Mouse (Mus musculus) heart, embryonic 11.5 days (tissue): ENCODE results near the gene Btn2a2. TPM values are rescaled to one million over a fixed set of nuclear protein-coding genes. Genes with fewer than 3 reads are reported as not detected.

ENCODE experiments used
- ATAC-seq: fragments of 200-750 bp; cut with Nextera tagmentation; replicated peaks from 2 replicates; pipeline ENCODE4 v1.8.0; 2017; ENCODE audit warnings: moderate library complexity; ENCODE audit not compliant: insufficient number of reproducible peaks, low FRiP score, low TSS enrichment
- H3K27ac ChIP-seq: fragments of 300-500 bp; sonication (generic); 2 replicates; pipeline ENCODE4 v1.5.1; 2014; ENCODE audit warnings: mild to moderate bottlenecking, low read depth, low read length
- H3K27me3 ChIP-seq: fragments of 300-500 bp; sonication (generic); 2 replicates; pipeline ENCODE4 v1.6.1; 2014; ENCODE audit warnings: mild to moderate bottlenecking, low read length, mixed read lengths; ENCODE audit not compliant: control insufficient read depth, insufficient read depth
- H3K36me3 ChIP-seq: fragments of 300-500 bp; sonication (generic); 2 replicates; pipeline ENCODE4 v1.6.1; 2014; ENCODE audit warnings: mild to moderate bottlenecking, low read length, moderate library complexity, mixed read lengths; ENCODE audit not compliant: control insufficient read depth, insufficient read depth
- H3K4me1 ChIP-seq: fragments of 300-500 bp; sonication (generic); 2 replicates; pipeline ENCODE4 v1.6.1; 2014; ENCODE audit warnings: low read length; ENCODE audit not compliant: control insufficient read depth, insufficient read depth
- H3K4me2 ChIP-seq: fragments of 300-500 bp; sonication (generic); 2 replicates; pipeline ENCODE4 v1.6.1; 2014; ENCODE audit warnings: mild to moderate bottlenecking, moderate library complexity
- H3K4me3 ChIP-seq: fragments of 300-500 bp; sonication (generic); 2 replicates; pipeline ENCODE4 v1.5.1; 2014; ENCODE audit warnings: low read depth, low read length
- H3K9ac ChIP-seq: fragments of 300-500 bp; sonication (generic); 2 replicates; pipeline ENCODE4 v1.6.1; 2014; ENCODE audit warnings: mild to moderate bottlenecking, low read depth, low read length, moderate library complexity
- H3K9me3 ChIP-seq: fragments of 300-500 bp; sonication (generic); replicated peaks from 2 replicates; pipeline ENCODE4 v1.6.1; 2016; ENCODE audit warnings: low read length; ENCODE audit not compliant: control insufficient read depth
- WGBS: fragments of 180-500 bp; shearing (Covaris S2); extraction: QIAGEN DNeasy Blood & Tissue Kit; methylation state at CpG from one replicate; pipeline ENCODE4 v1.1.7; 2014; ENCODE audit not compliant: insufficient replicate concordance; 5-methylcytosine and 5-hydroxymethylcytosine counted together
- polyA plus RNA-seq: library from polyadenylated mRNA; unstranded; fragments of >200 nt; fragmentation: Nextera tagmentation; extraction: Ambion mirVana; gene quantifications from 2 replicates; pipeline ENCODE4 v1.2.1, GENCODE M21; 2014

Btn2a2 gene
- polyA plus RNA-seq, 1 experiment from 2014 or later: 0.59 TPM

GRCm38 (mm10) chr13:23502916-23503315, 14.3 kb upstream of the Btn2a2 start:
- Histone ChIP-seq H3K27ac (no peak overlapping the region), H3K4me1 (peaks cover 12% of the 10 kb centered on the region), H3K9me3 (no peaks in the 10 kb centered on the region), H3K36me3 (no peaks in the 10 kb centered on the region), H3K9ac (no peak overlapping the region), H3K27me3 (no peaks in the 10 kb centered on the region), H3K4me2 (no peak overlapping the region), H3K4me3 (no peak overlapping the region)
- 42% methylated on average over 4 of the region's 4 CpGs for WGBS
- no peak for ATAC-seq

DNA sequence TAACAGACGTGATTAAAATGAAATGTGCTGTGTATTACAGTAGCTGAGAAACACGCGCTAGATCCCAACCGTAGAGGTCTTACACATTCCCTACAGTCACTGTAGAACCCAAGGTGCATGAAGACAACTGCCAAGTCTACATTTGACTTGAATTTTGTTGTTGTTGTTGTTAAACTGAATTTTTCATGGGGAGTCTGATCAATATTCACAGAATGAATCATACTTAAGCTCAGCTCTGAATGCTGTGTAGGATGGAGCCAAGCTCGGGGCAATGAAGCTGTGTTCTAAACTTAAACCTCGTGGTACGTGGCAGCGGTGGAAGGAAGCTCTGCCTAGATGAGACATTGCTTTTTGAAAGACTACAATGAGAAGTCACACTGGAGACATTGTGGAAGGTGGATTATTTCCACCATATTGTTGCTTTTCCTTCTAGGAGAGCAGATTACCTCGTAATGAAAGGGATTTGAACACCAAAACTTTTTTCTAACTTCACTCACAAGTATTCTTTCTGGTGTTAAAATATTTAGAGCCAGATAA, 13.4 kb upstream of the Btn2a2 start:
- Histone ChIP-seq H3K27ac (no peak overlapping the region), H3K9me3 (no peaks in the 10 kb centered on the region), H3K9ac (no peak overlapping the region), H3K27me3 (no peaks in the 10 kb centered on the region), H3K4me2 (peak overlapping the region; percentile 61), H3K4me1 (peaks cover 12% of the 10 kb centered on the region), H3K4me3 (peak overlapping the region; percentile 33), H3K36me3 (no peaks in the 10 kb centered on the region)
- 33% methylated on average over 9 of the region's 9 CpGs for WGBS
- ATAC-seq: no peak

GRCm38 (mm10) chr13:23501511-23501910, 12.9 kb upstream of the Btn2a2 start:
- WGBS: 22% methylated on average over 5 of the region's 5 CpGs
- Histone ChIP-seq H3K4me3 (peak overlapping the region; percentile 33), H3K9me3 (no peaks in the 10 kb centered on the region), H3K4me2 (peak overlapping the region; percentile 61), H3K27me3 (no peaks in the 10 kb centered on the region), H3K27ac (no peak overlapping the region), H3K36me3 (no peaks in the 10 kb centered on the region), H3K4me1 (peaks cover 9% of the 10 kb centered on the region), H3K9ac (no peak overlapping the region)
- ATAC-seq: no peak

- Histone ChIP-seq H3K4me3 (peak overlapping the region; percentile 33), H3K4me1 (peaks cover 9% of the 10 kb centered on the region), H3K9me3 (no peaks in the 10 kb centered on the region), H3K36me3 (no peaks in the 10 kb centered on the region), H3K4me2 (peak overlapping the region; percentile 61), H3K27me3 (no peaks in the 10 kb centered on the region), H3K27ac (no peak overlapping the region), H3K9ac (no peak overlapping the region)
- peak; percentile 82 for ATAC-seq
- 1% methylated on average over 17 of the region's 17 CpGs for WGBS
Observed at GRCm38 (mm10) chr13:23500424-23501200, 12.0 kb upstream of the Btn2a2 start.

DNA sequence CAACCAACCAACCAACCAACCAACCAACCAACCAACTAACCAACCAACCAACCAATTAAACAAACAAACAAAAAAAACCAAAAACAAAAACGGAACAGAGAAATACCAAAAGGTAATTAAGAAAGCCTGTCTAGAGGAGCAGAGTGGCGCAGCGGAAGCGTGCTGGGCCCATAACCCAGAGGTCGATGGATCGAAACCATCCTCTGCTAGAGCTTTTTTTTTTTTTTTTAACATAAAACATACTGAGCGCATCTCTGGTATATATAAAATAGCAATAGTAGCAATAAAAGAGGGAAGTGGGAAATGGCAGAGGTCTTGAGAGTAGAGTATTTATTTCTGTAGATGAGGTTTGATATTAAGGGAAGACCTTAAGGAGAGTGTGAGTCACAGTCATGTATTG, 11.3 kb upstream of the Btn2a2 start:
- Histone ChIP-seq H3K4me1 (peaks cover 5% of the 10 kb centered on the region), H3K4me2 (peak overlapping the region; percentile 68), H3K27ac (no peak overlapping the region), H3K36me3 (no peaks in the 10 kb centered on the region), H3K27me3 (no peaks in the 10 kb centered on the region), H3K9ac (no peak overlapping the region), H3K9me3 (no peaks in the 10 kb centered on the region), H3K4me3 (no peak overlapping the region)
- no peak for ATAC-seq
- 7% methylated on average over 7 of the region's 7 CpGs for WGBS

DNA sequence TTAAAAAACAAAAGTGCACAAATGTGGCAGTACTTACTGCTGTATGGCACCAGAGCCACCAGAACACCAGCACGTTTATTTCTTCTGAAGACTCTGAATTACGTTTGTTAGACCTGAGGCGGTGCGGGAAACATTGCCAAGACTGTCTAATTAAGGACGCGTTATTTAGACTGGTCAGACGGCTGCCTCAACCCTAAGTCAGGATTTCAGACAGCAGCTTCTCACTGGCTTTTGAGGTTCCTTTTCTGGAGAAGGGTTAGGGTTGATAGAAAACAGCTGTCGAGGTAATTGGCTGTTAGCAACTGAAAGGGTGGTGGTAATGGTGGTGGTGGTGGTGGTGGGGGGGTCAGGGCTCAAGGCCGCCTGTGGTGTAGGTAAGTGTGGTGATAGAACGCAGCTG, 10.0 kb upstream of the Btn2a2 start:
- Histone ChIP-seq H3K27ac (peak overlapping the region; percentile 47; the same call in 1 of the 2 replicates), H3K4me2 (peak overlapping the region; percentile 68), H3K9me3 (no peaks in the 10 kb centered on the region), H3K9ac (peak overlapping the region; percentile 47; the same call in 1 of the 2 replicates), H3K4me3 (peak overlapping the region; percentile 44), H3K4me1 (peaks cover 4% of the 10 kb centered on the region), H3K27me3 (no peaks in the 10 kb centered on the region), H3K36me3 (no peaks in the 10 kb centered on the region)
- no peak for ATAC-seq
- WGBS: 3% methylated on average over 10 of the region's 10 CpGs

DNA sequence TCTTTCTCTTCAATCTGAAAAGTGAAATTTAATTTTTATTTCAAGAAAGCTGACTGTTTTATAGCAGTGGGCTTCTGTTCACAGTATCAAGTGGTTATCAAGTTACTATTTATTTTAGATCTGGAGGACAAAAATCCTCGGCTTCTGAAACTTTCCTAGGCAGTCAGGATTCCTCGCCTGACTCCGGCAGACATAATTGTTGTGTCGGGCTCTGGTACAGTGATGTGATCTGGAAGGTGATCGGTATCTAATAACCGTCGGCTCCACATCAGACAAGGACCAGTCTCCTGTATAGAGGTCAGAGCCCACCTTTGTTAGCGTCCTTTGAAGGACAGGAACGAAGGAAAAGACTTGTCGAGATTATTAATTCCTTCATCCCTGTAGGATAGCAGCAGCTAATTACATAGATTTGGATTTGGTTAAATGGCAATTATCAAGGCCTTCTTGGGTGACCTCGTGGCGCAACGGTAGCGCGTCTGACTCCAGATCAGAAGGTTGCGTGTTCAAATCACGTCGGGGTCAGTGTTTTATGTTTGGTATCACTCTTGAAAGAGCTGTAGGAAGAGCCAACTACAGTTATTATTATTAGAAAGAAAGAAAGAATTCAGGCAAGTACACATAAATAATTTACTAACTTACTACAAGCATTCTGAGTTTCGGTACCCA, 9.1 kb upstream of the Btn2a2 start:
- Histone ChIP-seq H3K9me3 (no peaks in the 10 kb centered on the region), H3K4me3 (peak overlapping the region; percentile 44), H3K4me1 (peaks cover 4% of the 10 kb centered on the region), H3K36me3 (no peaks in the 10 kb centered on the region), H3K27ac (0 out of 2 replicates have a peak overlapping the region, but pooled peaks have one; percentile 47), H3K27me3 (no peaks in the 10 kb centered on the region), H3K4me2 (peak overlapping the region; percentile 68), H3K9ac (peak overlapping the region; percentile 47)
- no peak for ATAC-seq
- WGBS: 2% methylated on average over 19 of the region's 19 CpGs

DNA sequence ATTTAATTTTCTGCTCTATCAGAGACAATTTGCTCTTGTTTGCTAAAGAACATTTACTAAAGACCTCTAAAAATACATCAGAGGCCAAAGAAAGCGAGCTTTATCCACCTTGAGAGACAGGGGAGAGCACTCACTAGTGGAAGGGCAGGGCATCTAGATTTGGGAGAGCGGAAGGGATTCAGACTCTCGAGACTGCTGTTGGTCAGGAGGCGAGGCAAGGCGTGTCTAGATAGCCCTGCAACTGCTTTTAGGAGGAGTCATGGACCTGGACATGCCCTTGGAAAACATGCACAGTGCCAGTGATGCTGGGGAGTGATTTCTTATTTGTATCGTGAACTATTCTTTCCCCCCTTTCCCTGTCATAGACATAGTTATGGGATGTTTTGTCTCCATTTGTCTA, 6.9 kb upstream of the Btn2a2 start:
- Histone ChIP-seq H3K36me3 (no peaks in the 10 kb centered on the region), H3K4me2 (no peak overlapping the region), H3K9me3 (no peaks in the 10 kb centered on the region), H3K4me1 (peaks cover 6% of the 10 kb centered on the region; the same call in 1 of the 2 replicates), H3K27me3 (no peaks in the 10 kb centered on the region), H3K4me3 (no peak overlapping the region), H3K9ac (no peak overlapping the region), H3K27ac (no peak overlapping the region)
- ATAC-seq: no peak
- WGBS: 69% methylated on average over 6 of the region's 6 CpGs
